Mouse (Mus musculus): Measurements from ENCODE around the gene Glrx3.

- TF ChIP-seq EP300 (IDR thresholded peaks at IDR 0.05) (no peak), CTCF (IDR thresholded peaks at IDR 0.05) (peak; percentile 77)
Observed at GRCm38 (mm10) chr7:137468174-137468573, 30.8 kb downstream of the Glrx3 start.

Data from lung, postnatal 0 days (tissue).